Mouse (Mus musculus) v-Abl transformed pro-B cells (cell line): Measurements from ENCODE around the gene Fbn1.

Experiments used
- in situ Hi-C, 2 experiments: fragments of 400-800 bp; cut with MboI; formaldehyde crosslinking; loops; one replicate each; pipeline ENCODE4 v1.15.1; 2025; ENCODE audit not compliant: unreplicated experiment in 2 of 2

Fbn1 gene

DNA sequence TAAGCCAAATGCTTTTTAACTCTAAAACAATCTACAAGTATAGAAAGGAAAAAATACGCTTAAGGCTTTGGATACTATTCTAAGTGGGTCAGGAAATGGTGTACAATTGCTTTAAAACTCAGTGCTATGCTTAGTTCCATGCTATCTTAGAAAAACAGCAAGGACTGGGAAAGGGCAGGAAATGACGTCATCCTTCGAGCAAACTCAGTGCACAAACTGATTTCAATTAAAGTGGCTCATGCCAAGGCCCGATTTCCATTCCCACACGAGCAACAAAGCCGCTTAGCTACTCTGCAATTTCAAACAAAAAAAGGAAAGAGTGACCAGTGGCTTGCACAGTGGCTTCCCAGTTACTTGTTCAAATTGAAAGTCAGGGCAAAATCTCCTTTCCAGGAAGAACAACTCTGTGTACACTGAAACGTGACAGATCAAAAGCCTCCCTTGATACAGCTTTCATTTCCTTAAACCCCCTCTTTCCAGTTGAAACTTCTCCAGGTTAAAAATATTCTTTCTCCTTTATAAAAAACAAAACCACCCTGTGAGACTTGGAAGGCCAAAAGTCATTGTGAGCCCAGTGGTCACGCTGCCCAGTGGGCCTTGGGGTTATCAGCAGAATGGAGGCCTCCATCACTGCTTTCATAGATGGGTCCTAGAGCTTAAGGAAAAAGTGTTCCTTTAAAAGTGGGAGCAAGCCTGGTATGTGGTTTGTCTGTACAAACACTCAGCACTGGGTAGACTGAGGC is 37.1 kb downstream of the Fbn1 start:
- in situ Hi-C loops = no loop called here

DNA sequence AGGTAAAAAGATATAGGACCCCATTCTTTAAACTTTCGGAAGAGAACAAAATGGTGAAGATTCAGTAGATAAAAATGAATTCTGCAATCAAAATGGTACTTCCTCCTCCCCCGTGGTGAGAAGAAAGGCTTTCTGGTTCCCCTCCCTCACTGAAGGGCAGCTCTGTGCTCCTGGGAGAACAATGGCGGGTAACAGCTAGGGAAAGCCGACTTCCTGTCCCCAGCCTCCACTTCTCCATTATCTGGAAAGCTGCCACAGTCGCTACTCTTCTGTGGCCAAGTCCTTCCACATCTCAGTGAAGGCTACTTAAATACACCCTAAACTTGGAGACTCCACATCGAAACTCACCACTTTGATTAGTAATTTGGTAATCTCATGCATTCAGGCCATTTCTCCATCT is 43.8 kb downstream of the Fbn1 start:
- in situ Hi-C loops = no loop called here

DNA sequence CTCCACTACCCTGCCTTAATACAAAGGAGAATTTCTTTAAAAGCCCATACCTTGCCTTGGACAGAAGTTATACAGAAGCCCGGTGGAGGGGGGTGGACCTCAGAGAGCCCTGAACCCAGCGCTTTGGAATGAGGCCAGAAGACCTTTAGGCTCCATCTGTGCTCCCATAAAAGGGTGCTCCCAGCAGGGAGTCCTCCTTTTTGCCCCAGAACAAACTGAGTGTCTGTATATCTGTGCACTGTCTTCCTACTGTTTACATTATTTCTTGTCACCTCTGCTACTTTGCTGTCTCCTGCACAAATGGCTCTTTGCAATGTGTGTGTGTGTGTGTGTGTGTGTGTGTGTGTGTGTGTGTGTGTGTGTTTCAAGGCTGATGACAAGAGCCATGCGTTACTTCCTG is 48.7 kb downstream of the Fbn1 start:
- in situ Hi-C loops = no loop called here

DNA sequence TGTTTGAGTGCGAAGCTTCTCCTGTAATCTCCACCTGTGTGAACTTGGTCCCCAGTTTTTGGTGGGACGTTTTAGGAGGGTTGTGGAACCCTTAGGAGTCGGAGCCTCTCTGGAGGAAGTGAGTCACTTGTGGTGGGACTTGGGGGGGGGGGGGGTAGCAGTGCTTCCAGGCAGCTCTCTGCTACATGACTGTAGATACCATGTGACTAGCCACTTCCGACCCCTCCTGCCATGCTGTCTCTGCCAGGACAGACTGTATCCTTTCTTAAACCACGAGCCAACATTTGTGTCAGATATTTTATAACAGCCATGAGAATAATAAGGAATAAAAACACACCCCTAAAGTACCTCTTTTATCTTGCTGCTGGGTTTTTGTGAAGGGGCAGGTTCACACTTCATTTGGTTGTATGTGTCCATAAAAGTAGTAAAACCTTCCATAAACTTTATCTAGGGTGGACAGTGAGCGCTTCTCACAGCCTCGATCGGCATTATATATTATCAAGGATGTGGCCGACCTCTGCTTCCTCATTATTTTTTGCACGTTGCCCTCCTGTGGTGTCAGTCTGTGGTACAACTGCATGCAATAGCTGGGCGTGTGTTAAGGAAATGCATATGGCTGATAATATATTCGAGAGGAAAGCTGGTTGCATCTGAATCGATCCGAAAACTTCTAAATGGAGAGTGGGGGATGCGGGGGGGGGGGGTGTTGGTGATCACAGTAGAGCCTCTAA is 51.6 kb downstream of the Fbn1 start:
- in situ Hi-C loops = no loop called here

DNA sequence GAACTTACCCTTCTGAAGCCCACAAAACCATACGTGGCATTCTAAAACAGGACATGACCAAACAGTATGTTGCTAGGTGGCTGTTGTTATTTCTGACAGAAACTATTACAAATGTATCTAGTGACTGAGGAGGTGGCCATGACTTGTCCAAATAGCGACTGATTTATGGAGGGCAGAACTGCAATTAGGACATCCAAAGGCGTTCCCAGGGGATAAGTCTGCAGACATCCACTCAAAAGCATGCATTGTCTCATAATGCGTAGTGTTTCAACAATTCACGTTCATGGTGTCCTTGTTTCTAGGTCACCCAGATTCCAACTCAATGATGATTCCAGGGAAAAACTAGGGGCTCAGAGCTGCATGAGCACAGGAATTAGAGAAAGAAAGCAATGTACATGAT is 53.0 kb downstream of the Fbn1 start:
- in situ Hi-C loops = no loop called here

DNA sequence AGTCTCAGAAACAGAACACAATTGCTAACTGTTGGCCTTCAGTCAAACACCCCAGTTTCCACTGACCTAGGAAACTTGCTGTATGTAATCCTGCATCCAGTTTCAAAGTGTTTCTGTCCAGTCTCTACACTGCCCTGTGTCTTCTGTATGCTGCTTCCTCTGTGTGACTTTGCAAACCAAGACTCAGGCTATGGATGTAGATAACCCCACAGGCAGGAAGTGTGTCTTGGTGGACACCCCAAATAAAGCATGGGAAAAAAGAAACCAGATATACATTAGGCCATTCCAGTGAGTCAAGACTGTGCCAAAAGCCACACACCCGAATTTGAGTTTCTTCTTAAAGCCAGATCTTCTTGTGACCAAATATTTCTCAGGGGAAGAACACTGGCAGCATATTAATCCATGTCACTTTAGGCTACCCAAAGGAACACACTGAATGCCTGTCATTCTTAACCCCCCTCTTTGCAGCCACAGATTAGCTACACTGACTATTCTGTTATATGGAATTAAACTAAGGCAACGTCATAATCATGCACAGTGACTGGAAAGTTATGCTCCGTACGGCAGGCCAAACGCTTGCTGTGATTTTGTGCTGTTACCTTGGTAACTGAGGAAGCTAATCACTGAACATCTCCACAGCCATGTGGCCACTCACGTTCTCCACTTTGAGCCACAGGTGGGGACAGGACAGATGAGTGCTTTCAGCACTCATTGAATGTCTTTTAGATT is 55.3 kb downstream of the Fbn1 start:
- in situ Hi-C loops = no loop called here

DNA sequence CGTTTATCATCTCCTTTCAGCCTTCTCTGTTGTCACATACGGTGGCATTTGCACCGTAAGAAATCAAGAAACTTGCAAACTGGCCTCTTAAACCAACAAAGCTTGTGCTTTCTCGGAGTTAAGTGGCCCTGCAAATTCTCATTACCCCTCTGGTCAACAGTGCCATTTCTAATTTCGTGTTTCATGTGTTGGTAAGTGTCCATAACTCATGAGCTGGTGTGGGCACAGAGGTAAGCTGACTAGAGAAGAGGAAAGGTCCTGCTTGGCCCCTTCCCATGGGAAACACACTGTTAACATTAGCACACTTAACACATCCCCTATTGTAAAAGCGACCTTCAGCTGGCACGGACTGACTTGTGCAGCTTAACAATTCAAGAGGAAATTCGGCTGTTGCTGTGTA is 58.4 kb downstream of the Fbn1 start:
- in situ Hi-C loops = no loop called here

DNA sequence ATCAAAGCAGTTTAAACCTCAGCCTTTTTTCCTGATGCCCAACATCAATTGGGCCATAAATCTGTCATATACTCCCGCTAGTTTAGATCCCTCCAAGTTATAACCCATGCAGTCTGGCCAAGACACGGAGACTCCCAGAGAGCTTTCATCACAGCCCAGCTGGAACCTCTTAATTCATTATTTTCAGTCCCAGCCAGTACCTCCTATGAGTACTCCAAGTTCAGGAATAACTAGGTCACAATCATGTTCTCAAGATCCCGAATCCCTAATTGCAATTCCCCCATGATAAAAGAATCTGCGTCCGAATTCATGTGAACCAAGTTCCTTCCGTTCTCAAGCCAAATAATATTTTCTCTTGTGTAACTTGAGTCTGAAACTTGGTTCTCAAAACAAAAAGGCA is 58.9 kb downstream of the Fbn1 start:
- in situ Hi-C loops = no loop called here

DNA sequence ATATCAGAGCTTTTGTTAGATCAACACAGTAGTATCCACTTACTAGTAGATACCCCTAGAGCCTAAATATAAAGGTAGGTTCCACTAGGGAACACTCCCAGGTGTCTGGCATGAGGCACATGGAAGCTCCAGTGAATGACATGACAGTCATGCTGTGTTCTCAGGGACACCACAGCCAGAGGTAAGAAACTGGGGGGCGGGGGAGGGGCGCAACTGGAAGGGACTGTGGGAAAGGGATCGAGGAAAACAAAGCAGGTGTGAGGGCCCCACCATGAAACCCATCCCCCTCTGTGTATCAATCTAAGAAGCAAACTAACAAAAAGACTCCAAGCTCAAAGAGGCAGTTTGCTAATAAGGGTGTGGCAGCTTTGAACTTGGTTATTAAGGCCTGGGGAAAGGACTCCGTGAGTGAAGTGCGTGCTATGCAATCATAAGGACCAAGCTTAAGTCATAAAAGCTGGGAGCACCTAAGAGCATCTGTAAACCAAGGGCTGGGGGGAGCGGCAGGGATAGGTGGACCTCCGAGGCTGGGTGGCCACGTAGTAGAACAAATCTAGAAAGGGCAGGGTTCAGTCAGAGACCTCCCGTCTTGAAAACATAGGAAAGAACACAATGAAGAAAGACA is 60.4 kb downstream of the Fbn1 start:
- in situ Hi-C loops = no loop called here

DNA sequence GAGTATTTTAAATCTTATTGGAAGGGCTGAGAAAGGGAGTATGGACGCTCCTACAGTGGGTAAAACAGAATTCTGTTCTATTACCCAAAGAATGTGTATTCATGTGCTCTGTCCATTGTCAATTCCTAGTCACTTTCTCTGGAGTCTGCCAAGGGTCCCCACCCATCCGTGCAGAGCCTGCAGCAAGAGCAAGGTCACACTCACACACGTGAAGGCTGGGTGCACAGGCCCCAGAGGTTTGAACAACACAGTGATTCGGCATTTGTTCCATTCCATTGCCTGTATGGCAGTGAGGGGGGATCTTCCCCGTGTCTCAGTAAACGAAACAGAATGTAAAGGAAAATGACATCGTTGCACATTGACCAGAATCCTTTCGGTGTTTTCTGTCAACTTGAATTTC is 69.4 kb downstream of the Fbn1 start:
- in situ Hi-C loops = no loop called here

DNA sequence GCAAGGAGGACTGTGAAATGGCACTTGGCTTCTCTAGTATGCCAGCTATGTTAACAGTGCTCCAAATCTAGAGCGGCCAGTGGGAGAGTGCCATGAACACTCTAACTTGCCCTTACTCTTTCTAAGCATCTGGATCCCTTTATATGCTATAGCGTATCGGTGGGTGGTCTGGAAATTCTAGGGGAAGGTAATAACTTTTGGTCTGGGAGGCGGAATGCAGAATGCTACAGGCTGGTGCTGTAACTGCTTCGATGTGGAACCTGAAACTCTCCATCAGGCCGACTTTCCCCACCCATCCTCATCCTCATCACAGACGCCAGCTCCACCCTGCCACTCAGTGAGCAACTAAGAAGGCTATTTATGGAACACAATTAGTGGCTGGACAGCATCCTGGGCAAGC is 71.6 kb downstream of the Fbn1 start:
- in situ Hi-C loops = no loop called here

DNA sequence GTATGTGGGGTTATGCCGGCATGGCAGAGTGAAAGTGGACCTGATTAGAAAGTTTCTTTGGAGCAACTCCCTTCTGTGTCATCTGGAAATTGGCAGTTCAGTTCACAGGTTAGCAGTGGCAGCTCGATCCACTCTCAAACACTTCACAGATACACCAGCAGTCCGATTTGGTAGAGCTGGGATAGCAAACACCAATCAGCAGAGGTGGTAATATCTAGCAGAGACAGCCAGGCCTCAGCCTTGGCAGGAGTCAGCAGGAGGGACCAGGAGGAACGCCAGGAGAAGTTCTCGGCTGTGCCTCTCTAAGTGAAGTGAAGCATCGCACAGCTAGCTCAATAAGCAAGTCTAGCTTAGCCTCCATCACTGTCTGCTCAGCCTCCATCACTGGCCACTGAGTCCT is 74.3 kb downstream of the Fbn1 start:
- in situ Hi-C loops = no loop called here

DNA sequence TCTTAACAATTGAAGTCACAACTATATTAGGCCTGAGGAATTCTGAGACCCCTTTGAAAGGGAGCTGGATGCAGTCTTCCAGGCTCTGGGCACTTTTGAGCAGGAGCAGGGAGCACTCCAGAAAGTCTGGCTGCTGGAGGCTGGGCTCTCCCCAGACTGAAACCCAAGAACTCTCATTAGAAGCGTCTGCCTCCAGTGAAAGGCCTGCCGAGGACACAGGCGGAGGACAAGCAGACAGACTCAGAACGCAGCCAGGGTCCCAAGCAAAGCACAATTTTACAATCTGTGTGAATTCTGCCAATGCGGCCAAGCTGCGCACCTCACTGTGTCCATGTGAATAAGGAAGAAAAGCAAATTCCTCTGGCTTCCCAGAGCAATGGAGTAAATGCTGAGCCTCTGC is 76.3 kb downstream of the Fbn1 start:
- in situ Hi-C loops = no loop called here

DNA sequence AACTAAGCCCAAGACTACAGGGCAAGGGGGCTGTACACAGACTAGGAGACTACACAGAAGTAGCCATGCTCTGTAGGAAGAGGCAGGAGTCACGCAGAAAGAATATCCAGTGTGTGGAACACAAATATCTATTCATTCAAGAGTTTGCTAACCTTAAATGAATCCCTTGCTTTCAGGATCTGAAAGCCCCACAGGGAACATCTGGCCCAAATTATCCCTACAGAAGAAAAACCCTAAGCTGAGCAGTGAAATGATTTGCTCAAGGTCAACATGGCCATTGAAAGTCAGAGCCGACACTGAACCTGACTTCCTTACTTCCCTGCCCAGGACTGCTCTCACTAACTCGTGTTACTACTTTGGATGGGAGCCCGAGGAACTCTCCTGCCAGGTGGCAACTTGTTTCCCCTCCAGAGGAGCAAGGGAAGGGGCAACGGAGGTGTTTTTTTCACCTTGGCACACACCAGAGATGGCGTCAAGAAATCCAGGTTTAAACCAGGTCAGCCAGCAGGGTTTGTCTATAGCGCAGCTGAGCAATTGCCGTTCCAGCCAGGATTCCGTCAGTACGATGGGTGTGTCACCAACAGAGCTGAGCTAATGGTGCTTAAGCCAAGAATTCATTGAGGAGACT is 78.9 kb downstream of the Fbn1 start:
- in situ Hi-C loops = no loop called here

DNA sequence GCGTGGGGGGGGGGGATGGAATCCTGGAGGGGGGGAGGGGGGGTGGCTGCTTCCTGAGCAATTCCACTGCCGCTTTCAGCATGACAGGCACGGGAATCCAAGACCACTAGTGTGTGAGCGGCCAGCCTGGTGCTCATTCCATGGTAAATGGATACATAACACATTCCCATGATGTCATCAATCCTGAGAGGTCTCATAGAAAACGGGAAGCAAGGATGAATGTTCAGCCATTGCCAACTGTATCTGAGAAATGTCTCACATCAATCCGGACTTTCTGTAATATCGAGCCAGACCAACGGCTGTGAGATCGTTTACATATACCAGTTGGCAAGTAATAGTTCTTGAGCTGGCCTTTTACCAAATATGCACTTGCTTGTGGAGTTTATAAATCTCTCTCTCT is 87.2 kb downstream of the Fbn1 start:
- in situ Hi-C loops = no loop called here

DNA sequence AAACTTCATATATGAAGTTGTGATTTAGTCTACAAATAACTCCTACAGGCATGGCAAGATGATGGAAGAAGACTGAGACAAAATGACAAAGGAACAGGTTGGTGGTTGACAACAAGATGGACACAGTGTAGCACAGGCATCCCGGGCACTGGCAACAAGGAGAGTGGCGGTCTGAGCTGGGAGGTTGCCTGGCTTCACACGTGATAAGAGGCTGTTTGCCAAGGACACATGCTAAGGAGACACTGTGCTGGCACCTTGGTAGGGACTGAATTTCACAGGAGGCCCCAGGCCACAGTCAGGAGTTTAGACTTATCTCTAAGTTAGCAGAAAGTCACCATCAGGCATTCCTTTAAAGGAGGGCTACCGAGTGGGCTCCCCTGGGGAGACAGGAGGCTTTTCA is 88.1 kb downstream of the Fbn1 start:
- in situ Hi-C loops = no loop called here

DNA sequence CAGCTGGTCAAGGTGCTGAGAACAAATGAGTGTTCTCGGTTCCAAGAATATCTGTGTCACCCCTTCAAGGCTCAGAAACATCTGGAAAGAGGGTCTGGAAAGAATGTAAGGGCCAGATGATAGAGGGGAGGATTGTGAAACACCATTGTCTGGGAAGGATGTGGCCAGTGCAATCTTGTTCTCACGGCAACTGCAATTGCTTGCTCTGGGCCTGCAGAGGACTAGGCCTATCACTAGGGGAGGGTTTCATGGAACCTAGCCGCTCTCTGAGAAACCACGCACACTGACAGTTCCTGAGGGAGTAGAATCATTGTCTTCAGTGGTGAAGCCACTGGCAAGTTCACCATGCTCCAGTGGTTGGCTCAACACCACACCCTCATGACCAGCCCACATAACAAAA is 89.2 kb downstream of the Fbn1 start:
- in situ Hi-C loops = no loop called here

DNA sequence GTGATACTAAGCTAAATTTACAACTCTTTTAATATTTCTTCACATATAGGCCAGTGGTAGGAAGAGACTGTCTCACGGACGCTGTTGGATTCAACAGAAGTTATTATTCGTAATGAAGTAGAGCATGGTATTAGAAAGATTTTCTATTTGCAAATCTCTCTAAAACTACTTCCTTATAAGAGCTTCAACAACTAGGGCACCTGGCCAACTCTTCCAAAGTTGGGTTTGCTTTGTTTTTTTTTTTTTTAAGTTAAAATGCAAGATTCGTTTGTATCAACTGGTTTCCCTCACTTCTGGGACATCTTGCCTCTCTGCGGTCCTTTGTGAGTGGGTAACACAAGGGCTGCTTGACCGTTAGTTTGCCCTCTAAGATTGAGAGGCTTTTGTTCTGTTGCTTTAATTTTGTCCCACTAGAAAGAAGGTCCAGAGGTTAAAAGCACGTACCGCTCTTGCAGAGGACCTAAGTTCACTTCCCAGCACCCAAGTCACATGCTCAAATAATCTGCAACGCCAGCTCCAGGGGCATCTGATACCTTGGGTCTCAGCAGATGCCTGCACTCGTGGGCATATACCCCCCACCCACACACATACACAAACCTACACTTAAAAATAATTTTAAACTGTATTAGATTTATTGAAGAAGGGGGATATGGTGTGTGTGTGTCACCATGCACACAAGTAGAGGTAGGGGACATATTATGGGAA is 91.1 kb downstream of the Fbn1 start:
- in situ Hi-C loops = no loop called here

DNA sequence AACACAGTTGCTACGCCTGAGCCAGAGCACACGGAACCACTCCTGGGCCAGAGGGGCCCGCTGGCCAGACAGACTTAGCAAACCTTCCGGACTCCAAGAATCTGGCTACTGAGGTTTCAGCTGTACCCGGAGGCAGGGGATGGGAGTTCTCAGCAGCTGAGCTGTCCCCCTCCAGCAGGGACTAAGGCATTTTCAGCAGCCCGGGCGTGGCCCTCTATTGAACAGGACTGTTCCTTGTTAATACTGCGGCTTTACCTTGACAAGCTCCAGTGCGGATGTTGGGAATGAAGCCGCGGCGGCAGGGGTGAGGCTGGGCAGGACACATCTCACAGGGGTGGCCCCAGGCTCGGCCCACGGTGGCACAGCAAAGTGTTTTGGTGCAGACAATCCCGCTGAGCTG is 95.4 kb downstream of the Fbn1 start:
- in situ Hi-C loops = no loop called here

DNA sequence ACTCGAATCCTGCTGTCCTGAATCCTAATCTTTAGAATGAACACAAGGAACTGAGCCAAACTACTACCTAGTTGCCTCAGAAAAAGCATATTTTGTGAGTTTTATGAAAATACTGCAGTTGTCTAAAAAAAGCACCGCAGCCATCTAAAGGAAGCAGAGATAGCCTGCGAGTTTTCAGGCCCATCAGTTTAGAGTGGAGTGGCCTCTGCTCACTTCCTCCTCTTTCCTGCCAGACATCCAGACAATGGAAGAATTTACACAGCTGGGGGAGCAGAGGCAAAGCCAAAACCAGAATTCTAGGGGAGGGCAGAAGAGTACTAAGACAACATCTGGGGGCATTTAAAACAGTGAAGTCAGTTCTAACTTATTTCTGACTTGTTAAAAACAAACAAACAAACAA is 96.0 kb downstream of the Fbn1 start:
- in situ Hi-C loops = no loop called here
